Mouse (Mus musculus) hematopoietic stem cell, adult 5-6 weeks (primary cell): ENCODE results near the gene Bnc2. TPM values are rescaled to one million over a fixed set of nuclear protein-coding genes. Genes with fewer than 3 reads are reported as not detected.

Source experiments
- ATAC-seq, 2 experiments: fragments of 125-278 bp in 1 of 2; replicated peaks in 1 of 2; 2 replicates each; pipeline ENCODE4 v1.8.0; 2016 to 2017; ENCODE audit warnings: inconsistent platforms in 2 of 2, mild to moderate bottlenecking in 2 of 2, moderate number of reproducible peaks in 2 of 2, low read depth in 1 of 2, moderate TSS enrichment in 1 of 2; ENCODE audit not compliant: low FRiP score in 2 of 2, poor library complexity in 2 of 2, severe bottlenecking in 2 of 2, insufficient read depth in 1 of 2, low TSS enrichment in 1 of 2
- total RNA-seq: library from RNA; stranded (forward); fragments of 172-1452, 232-1000 nt; gene quantifications from 2 replicates; pipeline ENCODE4 v1.2.3, GENCODE M21; 2017

Bnc2 gene
- total RNA-seq, 1 experiment from 2014 or later = not detected

DNA sequence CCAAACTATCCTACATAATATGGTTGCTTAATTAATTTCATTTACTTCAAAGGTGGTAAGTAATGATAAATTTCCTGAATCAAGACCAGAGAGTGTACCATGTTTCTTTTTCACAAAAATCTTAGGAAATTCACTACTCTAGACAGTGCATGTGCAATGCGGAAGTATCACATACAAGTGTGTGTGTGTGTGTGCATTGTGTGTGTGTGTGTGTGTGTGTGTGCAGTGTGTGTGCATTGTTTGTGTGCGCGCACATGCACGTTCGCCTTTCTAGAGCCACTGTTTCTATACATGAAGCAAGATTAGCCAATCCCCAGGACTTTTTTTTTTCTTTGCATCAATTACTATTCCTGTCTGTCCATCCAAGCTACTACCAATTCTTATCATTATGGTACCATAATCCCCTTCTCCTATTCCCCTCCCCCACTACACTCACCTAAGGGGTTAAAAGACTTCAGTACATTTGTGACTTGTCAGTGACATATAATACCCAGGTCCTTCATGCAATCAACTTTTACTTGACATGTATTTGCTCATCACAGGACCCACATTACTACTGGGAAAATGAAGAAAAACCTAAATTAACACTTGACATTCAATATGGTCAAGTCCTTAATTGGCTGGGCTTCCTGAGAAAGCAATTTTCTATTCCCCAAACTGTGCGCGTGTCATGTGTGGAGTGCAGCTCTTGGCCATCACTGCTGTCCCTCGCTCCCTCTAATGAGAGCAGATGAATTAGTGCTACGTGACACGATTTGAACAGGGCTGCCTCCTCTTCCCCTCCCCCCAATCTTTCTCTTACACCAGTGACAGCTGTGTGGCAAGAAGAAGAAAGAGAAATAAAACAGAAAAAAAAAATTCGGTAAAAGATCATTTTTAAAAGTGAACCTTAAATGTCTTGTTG, 145.9 kb downstream of the Bnc2 start:
- ATAC-seq = no peak

- ATAC-seq = no peak
Observed at GRCm38 (mm10) chr4:84528358-84528757, 146.7 kb downstream of the Bnc2 start.

GRCm38 (mm10) chr4:84527066-84527933, 147.8 kb downstream of the Bnc2 start:
- ATAC-seq = no peak

DNA sequence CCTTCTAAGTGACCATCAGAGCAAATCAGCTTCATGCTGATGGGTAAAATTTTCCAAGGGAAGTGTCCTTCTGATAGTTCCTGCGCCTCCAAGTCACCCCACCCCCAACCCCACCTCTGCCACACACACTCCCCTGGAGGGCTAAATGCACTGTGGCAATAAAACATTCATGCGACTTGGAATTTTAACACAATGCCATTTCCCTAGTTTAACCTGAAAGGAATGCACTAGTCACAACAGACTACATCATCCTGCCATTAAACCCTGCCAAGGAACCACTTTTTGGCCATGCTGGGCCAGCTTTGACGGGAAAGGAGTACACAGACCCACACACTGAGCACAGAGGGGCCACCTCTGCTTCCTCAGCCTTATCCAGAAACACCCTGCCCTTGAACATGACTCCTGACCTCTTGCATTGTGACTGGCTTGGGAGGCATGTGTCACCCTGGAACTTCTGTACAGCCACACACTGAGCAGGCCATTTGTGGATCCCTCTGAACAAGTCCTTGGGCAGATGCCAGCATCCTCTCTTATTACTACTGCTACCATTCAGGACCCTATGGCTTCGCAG, 151.3 kb downstream of the Bnc2 start:
- no peak for ATAC-seq

DNA sequence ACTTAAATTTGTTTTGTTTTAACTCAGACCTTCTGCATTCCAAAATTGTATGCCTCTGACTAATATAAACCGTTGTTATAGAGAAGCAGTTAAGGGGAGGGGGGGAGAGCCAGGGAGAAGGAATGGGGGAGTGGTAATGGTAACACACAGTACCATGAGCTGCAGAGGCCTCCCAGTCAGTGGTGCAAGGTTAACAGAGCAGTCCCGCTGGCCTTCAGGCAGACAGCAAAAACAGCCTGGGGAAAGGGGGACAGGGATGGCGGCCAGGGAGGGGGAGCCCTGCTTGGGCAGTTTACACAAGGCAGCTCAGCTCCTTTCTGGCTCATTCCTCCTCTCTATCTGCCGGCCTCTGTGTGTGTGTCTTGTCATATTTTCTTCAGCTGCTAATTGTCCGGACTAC, 151.9 kb downstream of the Bnc2 start:
- no peak for ATAC-seq

DNA sequence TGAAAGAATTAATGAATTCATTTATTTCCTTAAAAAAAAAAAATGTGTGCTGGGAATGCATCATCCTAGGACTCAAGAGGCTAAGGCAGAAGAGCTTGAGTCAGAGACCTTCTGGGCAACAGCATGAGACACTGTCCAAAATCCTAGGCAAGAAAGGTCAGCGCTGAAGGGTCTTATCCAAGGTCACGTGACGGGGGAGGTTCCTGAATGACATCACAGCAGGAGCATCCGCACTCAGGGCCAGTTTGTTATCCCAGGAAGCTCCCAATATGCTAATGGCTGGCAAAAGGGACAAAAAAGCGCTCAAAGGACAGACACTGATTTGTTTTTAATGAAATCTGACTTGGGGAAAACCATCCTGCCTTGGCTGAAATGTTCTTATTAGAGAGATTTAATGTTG, 153.5 kb downstream of the Bnc2 start:
- no peak for ATAC-seq

DNA sequence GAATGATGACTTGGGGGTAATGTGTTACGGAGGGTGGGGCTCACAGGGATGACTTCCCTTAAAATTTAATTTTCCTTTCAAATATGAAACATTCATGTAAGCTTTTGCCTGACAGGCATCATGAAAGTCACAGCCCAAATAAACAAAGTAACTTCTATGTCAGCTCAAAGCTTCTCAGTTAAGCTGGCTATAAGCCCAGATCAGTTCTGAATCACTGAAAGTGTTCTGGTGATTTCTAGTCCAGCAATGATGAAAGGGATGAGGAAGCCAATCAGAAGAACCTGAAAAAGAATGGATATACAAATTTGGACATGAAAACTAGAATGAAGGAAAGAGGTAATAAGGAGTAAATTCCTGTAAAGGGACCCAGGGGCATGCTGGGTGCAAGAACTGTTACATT, 164.6 kb downstream of the Bnc2 start:
- no peak for ATAC-seq

DNA sequence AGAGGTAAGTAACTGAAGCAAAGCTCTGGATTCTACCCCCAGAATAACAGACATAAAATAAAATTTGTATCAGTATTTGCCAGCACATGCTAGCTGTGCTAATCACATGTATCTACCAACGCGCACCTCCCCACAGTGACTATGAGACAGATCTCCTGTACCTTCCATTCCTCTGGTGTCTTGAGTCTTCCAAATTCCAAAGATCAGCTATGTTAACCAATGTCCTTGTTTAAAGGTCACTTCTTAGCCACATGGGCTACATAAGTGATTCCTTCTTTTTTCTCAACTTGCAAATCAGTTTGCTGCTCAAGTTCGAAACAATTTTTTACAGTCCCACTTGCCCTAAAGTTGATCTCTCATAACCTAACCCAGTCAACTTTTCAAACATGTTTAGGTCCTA, 167.5 kb downstream of the Bnc2 start:
- ATAC-seq = no peak

- no peak for ATAC-seq
Observed at GRCm38 (mm10) chr4:84502581-84503269, 172.3 kb downstream of the Bnc2 start.

- ATAC-seq = peak in 1 of 2 experiments; percentile 29; a peak in 1 of 4 replicates
Observed at GRCm38 (mm10) chr4:84500796-84501349, 174.2 kb downstream of the Bnc2 start.

DNA sequence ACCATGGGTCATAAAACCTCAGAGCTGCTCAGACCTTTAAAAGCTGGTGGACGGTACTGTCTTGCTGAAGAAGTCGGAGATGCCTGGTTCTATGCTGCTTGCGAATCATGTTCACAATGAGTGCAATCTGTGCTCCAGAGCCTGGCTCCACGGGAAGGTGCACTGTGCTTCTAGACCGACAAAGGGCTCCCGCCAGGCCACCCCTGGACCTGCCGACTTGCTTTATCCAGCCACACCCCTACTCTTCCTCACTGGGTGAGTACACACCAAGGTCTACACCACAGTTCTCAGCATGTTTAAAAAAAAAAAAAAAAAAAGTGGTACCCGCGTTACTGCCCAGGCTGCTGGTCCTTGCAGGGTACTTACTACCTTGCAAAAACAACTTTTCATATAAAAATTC, 174.8 kb downstream of the Bnc2 start:
- no peak for ATAC-seq

DNA sequence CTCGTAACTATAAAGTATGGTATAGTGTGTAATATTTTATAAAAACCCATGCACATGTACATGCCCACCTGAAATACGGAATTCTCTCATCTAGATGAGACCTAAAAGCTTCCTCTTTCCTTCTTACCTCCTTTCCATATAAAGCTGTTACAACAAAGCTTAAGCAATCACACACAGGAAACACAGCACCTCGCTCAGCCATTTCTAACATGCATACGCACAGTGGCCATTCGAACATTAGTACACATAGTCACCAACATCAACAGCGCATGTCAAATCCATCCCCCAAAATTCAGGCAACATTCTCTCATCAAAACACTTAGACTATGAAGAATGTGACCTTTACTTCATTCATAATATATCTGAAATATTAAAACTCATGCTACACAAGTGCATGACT, 176.6 kb downstream of the Bnc2 start:
- no peak for ATAC-seq

GRCm38 (mm10) chr4:84488323-84488722, 186.8 kb downstream of the Bnc2 start:
- ATAC-seq = no peak

DNA sequence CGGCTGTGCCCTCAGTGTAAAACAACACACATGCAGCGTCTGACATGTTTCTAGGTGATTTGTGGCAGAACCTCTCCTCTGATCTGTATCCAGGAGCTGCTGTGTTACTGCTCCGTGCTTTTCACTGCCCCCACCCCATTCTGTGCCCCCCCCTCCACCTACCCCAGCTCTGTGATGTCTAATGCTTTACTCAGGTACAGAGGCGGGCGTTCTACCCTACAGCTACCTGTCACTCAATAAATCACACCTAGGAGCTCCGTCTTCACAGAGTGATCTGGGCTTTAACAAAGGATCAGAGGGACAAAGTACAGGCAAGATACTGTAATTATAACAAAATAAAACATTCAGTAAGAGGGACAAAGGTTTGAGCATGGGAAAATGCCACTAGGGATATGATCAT, 192.4 kb downstream of the Bnc2 start:
- ATAC-seq = no peak

- peak in 1 of 2 experiments; percentile 32; a peak in 2 of 4 replicates for ATAC-seq
Observed at GRCm38 (mm10) chr4:84472643-84473042, 202.4 kb downstream of the Bnc2 start.

DNA sequence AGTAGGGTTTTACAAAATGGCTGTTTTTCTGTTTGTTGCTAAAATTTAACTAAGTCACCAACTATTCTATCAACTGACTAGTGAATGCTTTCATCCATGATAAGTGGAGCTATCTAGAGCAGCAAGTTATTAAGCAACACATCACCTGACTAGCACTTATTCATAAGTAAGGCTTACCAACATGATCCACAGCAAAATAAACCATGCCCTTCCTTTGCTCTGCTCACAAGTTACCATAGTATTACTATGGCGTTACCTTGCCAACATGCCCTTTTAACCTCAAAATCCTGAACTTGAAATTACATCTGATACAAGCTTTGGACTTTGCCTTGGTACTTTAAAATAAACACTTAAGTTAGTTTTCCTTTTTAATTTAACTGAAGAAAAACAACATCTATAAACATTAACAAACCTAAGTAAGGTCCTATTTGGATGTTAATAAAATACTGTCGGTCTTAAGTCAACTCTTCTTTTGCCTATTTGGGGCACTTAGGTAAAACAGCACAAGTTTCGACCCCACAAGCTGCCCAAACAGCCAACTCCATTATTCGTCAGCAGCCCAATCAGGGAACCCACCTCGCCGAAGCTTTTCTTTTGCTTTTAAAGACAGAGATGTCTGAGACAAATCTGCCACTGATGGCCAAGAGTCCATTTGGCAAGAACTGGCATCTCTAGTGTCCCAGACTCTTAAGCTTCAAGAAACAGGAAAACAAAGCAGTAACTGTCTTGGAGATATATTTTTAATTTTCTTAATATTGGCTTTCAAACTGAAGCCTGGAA, 204.8 kb downstream of the Bnc2 start:
- ATAC-seq = no peak
